Mouse (Mus musculus) CD8-positive naive resting alpha-beta T cell, adult 2 months (primary cell): ENCODE measurements around the gene Macrod1.

Experiments
- DNase-seq, 2 experiments: peaks; one replicate each; pipeline ENCODE4 v3.0.0; 2022; ENCODE audit warnings: low read depth in 2 of 2, low spot score in 2 of 2

The Macrod1 gene

DNA sequence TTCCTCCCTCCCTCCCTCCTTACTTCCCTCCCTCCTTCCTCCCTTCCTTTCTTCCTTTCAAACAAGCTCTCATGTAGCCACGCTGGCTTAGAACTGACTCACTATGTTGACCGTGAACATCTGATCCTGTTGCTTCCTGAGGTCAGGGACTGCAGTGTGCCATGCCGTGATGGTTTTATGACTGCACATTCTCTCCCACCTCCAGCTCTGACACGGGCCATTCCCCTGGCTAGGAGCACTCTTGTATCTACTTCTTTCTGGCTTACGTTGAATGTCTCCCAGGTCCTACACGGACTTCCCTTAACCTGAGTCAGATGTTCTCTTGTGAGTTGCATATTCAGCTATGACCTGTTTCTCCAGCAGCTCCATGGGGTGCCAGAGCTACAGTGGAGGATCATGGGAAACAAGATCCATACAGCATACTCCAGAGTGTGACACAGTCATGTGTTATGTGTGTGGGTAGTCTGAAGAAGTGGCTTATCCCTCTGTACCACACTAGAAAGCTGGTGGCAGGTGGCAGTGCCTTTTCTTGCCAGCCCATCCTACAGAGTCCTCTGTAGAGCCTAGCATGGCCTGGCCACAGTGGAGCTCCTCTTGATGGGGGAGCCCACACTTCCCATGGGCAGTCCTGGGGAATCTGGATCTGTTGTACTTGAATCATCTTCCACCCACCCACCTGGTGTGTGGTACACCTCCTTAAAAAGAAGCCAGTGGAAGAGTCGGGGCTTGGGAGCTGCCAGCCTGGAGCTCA, 25.1 kb downstream of the Macrod1 start:
- no peak for DNase-seq

DNA sequence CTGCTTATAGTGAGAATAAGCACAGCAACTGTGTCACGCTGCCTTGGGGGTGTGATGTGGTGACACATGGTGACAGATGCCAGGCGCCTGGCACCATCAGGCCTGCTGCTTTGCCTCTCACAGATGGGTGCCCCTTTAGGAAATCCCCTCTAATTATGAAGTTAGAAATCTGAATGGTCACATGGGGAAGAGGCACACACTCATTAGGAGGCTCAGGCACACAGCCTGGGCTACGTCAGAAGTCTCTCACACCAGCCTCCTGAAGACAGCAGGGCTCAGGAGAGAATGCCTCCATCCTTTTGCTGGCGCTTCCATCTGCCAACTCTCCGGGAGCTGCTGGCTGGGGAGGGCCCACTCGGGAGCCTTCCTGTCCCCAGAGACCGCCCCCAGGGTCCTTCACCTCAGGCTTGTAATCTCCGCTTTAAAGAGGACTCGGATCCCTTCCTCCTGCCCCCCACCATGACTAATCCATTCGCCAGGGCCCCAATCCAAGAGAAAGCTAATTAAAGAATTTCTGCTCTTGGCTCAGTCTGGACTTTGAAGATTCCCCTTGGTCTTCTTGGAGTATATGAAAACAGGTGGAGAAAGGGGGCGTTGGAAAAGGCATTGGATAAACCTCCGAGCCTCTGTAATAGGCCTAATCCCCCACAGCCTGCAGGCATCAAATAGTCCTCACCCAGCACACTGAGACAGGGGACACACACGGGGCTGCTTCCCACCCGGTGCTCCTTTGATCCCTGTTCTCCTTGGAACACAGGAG, 26.6 kb downstream of the Macrod1 start:
- no peak for DNase-seq

DNA sequence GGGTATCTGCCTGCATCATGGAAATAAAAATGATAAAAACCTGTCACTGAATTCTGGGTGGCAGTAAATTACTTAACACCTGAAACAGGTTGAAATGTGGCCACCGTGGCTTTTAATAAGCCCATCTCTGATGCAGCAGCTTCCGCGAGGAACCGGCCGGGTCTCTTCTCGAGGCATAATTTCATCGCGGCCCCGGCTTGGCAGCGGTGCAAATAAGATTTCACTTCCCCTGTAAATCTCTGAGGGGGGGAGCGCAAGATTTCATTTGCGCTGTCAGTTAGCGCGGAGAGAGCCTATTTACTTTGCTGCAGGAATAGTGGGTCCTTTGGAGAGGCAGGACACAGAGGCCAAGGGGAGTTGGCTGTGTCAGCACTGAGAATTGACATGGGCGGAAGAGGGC, 28.1 kb downstream of the Macrod1 start:
- DNase-seq, result no peak

DNA sequence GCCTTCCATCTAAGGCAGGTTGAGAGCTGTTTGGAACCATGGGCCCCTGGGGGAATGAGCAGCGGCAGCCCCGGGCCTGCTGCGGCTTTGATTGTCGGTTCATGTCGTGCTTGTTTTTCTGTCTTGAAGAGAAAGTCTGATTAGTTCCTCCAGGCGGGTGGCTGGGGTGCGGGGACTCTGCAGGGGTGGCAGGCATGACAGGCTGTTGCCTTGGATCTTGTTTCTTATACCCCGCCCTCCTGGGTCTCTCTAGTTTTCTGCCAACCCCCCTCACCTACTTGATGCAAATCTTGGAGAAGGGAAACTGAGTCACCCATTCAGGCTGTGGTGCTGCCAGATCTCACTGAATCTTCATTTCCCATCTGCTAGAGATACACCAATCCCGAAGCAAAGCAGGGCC, 31.9 kb downstream of the Macrod1 start:
- no peak for DNase-seq

DNA sequence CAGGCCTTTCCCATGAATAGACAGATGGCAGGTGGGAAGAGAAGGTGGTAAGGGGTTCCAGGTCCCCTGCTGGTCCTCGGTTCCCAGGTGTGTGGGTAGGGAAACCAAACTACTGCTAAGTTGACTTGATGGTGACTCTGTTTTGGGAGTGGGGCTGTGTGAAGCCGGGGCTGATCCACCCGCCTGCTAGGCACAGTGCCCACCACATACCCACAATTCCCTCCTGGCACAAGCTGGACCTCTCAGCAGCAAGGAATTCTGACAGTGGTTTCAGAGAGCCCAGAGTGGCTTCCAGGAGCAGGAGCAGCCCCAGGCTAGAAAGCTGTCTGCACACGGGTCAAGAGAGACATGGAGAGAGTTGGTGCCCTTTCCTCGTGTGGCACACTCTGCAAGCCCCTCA, 32.4 kb downstream of the Macrod1 start:
- DNase-seq, result no peak

DNA sequence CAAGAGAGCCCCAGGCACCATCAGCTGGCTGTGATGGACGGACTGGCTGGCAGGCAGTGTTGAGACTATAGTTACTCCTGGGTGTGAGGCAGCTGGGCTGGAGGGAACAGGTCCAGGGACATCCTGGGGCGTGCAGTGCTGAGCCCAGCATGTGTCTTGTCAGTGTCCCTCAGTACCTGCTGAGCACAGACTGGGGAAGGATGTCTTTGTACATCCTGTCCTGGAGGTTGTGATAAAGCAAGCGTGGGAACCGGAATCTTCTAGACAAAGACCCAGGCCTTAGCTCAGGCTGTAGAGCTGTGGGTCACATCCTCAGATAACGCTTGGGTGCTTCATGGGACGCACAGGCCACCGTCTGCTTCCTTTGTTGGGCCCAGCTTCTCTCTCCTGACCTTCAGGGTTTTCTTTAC, 33.2 kb downstream of the Macrod1 start:
- no peak for DNase-seq

DNA sequence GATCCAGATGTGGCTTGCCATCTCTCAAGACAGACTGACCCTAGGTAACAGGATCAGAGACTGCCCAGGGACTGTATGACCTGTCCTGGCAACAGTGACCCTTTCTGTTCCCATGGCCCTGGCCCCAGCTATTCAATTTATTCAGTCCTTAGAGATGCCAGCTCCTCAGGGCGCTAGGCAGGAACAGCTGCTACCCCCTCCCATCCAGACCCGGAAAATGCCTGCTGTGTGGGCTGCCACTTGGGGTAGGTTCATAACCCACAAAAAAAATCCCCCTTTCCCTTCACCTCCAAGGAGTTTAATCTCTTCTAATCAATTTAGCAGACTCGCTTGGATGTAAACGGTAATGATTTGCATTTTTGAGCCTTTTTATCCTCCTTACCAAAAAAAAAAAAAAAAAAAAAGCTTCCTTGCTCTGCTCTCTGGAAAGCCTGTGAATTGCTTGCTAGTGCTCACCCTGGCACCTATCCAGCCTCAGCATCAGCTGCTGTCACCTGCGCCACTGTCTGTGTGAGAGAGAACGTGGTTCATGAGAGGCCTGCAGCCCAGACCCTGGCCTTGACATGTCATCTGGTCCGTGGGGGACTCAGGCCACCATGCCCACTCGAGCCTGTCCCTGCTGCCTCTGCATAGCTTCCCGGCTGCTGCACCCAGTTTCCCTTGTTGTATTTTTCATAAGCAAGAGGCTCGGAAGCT, 33.9 kb downstream of the Macrod1 start:
- DNase-seq, result no peak

DNA sequence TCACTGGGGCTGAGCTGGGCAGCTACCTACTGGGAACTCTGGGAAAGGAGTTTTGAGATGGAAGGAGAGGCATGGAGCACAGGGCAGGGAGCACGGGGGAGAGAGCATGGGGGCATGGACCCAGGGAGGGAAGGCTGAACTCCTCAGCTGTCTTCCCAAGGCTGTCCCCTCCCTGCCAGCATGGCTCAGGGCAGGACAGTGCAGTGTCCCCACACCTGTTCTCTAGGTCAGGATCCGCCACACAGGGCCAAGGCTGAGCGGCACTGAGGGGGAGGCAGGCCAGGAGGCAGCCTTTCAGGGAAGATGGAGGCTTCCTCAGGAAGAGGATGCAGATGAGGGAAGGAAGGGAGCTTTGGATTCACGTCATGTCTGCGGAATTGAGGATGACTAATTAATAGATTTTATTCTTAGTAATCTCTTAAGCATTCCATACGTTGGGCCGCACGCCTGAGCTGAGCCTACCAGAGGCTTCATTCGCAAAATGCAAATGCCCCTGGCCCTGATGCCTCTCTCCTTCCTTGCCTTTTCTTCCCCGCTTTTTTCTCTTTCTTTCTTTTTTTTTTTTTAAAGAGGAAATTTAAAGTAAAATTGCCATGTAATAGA, 34.9 kb downstream of the Macrod1 start:
- no peak for DNase-seq

DNA sequence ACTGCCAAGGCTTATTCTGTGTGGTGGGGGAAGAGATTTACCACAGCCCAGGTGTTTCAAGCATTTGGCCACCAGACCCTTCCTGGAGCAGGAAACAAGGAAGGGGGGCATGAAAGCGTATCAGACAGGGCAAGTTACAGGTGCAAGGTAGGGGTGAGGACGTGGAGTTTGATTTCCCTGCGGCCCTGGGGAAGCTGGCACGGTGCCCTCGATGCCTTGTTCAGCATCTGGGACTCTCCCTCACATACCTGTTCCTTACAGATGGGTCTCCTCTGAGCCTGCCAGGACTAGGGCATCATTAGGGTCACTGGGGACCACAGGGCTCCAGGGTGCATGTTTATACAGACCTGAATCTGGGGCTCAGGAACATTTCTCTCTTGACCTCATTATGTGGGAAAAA, 36.1 kb downstream of the Macrod1 start:
- DNase-seq, result no peak

DNA sequence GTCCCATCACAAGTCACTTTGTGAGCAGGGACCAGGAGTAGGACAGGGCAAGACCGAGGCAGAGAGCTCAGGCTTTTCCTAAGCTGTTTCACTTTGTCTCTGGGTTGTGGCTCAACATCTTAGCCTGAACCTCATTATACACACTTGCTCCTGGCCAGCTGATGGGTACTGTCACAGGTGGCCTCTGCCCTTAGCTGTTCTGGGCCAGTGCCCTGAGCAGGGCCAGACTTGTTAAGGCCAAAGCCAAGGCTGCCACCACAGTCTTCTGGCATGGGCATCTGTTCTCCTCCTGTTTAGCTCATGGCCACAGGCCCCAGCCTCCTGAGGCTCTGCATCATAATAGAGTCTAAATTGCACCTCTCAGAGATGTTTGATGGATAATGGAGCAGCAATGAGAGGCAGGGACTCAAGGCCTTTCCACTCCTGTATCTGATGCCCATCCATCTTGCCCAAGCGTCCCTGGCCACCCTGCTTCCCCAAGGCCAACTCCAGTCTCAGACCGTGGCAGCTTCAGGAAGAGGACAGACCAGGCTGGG, 43.1 kb downstream of the Macrod1 start:
- DNase-seq, result no peak

DNA sequence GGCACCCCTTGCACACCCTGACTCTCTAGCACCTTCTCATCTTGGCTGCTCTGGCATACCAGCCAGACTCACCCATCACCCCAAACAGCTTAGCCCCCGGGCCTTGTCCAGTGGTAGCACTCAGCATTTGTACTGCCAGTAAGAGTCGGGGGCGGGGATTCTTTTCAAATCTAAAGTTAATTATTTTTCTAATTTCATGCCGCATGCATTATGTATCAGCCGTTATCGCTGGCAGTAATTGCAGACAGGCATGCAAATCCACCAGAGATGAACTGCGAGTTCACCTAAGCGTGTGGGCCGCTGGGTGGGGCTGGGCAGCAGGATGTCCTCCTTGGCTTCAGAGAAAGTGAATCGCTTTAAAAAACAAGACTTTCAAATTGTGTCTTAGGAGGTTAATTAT, 45.4 kb downstream of the Macrod1 start:
- no peak for DNase-seq

DNA sequence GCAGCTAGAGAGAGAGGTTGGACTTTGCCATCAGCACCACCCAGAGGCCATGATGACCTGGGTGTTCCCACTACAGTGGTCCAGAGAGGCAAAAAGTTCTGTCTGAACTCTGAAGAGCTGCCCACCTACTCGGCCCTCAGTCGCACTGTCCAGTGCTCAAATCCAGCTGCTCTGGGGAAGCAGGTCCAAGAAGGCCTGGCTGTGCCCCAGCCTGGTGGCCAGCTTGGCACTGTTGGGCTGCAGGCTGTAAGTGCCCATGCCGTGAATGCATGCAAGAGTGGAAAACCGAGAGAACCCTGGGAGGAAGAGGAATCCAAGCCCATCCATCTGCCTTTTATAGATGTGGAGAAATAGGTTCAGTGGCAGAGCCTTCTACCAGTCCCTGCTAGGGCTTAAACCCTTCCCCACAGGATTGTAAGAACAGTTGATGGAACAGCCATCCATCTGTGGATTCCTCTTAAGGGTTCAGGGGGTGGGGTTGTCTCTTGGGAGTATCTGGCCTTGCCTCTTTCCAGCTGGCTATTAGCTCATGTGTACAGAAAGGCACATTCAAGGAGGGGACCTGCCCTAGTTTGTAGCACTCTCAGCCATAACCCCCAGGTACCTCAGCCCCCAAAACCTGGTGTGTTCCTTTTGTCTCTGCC, 46.9 kb downstream of the Macrod1 start:
- DNase-seq, result no peak

DNA sequence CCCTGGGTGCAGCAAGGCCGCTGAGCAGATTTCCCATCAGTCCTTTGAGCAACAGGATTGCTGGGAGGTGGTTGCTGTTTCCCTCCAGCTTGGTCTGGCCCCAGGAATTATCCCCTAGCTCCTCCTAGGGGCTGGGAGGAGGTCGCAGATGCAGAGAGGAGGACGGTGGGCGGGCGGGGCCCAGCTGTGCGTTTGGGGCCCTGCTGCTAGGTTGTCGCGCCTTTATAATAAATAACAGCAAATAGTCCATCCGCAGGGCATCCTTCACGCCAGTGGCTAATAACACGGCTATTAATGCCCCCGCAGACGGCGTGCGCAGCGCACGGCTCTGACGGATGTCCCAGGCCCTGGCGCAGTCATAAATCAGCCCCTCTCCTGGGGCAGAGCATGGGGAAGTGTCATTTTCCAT, 47.4 kb downstream of the Macrod1 start:
- no peak for DNase-seq

DNA sequence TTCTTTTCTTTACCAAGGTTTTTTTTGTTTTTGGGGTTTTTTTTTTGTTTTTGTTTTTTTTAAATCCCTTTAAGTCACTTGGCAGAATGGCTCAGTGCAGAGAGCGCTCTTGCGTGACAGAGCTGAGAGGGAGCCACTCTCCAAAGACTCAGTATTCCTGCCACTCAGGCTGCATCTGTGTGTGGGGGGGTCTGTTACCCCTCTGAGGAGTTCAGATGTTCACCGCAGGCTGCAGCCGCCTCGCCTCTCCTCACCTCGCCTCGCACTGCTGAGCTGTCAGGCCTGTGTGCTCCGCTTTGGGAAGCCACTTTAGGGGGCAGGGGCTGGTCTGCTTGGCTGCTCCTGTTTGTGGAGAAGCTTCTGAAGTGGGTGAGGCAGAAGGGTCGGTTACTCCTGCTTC, 48.9 kb downstream of the Macrod1 start, which contains the start of gene Flrt1:
Gene Flrt1, minus strand, starts transcription at position 186 of the 400 bp plus-strand sequence.
- no peak for DNase-seq

DNA sequence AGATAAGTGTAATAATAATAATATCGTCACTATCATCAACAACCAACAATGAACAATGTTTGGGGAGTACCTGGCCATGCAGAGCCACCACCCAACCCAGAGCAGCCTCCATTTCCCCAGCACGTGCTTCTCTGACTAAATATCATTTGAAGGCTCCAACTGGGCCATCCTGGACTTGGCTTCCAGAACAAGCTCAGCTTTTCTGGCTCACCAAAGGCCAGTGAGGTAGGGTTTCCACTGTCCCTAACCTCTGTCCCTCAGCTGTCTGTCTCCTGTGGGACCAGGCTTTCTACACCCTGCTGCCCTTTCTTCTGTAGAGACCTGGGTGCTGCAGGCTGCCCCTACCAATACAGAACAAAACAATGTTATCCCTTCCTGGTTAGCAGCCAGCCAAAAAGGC, 50.0 kb downstream of the Macrod1 start:
- no peak for DNase-seq

DNA sequence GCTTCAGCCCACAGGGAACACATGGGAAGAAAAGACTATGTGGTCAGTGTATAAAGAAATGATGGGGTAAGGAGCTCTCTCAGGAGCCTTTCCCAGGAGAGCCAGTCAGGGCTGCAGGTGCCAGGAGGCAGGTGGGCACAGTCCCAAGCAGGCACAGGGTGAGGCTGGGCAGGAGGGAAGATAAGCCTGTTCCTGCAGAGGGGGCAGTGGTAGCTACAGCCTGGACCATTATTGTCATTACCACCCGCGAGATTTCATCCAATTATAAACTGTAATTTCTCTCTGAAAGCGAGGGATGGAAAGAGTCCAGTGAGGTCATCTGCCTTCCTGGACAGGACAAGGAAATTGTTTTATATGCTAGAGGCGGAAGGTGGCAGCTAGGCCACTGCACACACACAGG, 50.6 kb downstream of the Macrod1 start:
- no peak for DNase-seq

DNA sequence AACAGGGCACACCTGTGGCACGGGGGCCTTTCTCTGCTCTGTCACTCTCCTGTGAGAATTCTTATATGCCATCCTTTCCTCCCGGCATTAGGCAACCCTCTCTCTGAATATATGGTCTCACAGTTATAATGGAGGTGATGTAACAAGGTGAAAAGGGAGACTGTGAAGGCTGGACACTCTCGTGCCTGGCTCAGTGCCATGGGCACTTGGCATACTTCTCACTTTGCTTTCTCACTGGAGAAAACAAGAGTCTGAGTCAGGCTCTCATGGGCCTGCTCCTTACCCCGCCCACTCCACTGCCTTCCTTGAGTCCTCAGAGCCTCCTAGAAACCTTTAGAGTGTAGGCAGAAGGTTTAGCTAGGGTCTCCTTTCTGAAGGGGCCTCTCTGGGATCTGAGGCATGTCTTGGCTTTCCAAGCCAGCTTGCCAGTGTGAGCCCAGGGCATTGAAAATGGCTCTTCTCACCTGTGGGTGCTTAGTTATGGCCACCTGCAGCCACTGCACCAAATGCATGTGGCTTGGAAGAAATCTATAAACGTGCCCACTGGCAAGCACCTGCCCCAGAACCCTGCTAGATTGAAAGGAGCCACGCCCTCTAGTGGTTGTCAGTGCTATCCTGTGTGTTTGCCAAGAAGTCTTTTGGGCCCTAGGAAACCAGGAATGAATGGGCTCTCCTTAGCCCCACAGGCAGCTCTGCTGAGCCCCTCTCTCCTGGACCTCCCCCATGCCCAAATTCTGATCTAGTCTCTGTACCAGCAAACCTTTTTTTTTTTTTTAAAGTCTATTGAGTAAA, 51.7 kb downstream of the Macrod1 start:
- DNase-seq, result no peak

DNA sequence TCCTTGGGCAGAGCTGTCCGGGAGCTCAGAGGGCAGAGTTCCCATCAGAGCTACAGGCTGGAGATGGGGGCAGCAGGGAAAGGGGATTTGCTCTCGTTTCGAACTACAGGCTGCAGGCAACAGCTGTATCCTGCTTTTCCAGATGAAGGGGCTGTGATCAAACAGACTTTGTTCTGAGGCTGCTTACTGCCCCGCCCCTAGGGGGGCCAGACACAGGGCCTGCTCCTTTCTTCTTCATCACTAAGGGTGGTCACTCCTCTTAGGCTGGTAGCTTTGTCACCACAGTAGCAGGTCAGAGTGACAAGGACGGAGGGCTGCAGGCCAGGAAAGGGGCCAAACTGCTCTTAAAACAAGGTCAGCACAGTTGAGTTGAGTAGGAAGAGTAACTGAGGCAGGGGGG, 53.5 kb downstream of the Macrod1 start:
- DNase-seq, result no peak

DNA sequence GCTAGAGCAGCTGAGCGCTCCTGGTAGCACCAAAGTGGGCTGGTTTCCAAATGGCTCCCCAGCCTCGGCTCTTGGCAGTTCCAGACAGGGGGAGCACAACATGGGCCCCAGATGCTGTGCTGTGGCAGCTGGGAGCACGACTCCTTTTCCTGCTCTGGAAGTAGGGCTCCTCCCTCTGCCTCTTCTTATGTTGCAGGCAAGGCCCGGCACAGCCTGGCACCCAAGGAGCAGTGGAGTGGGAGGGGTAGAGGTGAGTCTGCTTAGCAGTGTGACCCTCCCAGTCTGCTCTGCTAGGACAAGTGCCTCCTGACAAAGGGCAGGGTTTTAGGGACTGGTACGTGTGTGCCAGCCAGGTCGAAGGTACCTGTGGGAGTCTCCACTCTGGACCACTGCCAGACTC, 54.3 kb downstream of the Macrod1 start:
- DNase-seq, result no peak

DNA sequence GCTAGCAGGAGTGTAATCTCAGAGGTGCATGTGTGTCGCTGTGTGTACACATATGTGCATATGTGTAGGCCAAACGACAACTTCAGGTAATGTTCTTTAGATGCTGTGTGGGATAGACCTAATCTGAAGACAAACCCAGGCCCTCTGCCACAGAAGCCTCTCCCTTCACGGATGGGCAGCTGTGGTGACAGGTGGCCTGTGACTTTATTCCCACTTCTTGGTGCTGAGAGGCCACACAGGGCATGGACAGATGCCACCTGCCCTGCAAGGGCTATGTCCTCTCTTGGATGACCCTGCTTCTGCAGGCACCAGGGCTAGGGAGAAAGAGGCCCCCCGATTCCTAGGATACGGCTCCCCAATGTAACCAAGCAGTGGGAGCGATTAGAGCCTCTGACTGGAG, 54.7 kb downstream of the Macrod1 start:
- DNase-seq, result no peak
